In genomic region chr7:36736303-36737050, GRCm38 (mm10) we compare ENCODE assay signal across 15 mouse cellular contexts. TPM values are rescaled to one million over a fixed set of nuclear protein-coding genes. Genes with fewer than 3 reads are reported as not detected.
DNase-seq lines count a peak whose midpoint lies in the region; ATAC-seq and TF ChIP-seq lines count a peak whose summit lies in the region.
"Had no signal": no experiment of that assay in that cellular context is flagged by ENCODE, and none has a peak within 500 bp of the region (broad histone marks: within the 10 kb centered on the region; RNA-seq: fewer than 3 reads in every experiment).

No protein-coding gene starts in this region.

- no peaks in the 10 kb centered on the region for H3K9me3 ChIP-seq in forebrain, postnatal 0 days (ENCODE audit: low read length)
- no peaks in the 10 kb centered on the region for H3K9me3 ChIP-seq in forebrain, embryonic 12.5 days
- H3K9me3 ChIP-seq in kidney, postnatal 0 days (replicated peaks; ENCODE audit: low read length): no peaks in the 10 kb centered on the region
- no peaks in the 10 kb centered on the region for H3K9me3 ChIP-seq in neural tube, embryonic 13.5 days
- no peaks in the 10 kb centered on the region for H3K9me3 ChIP-seq in neural tube, embryonic 15.5 days (replicated peaks)
- H3K9me3 ChIP-seq: embryonic facial prominence, embryonic 12.5 days; liver, embryonic 12.5 days; midbrain, embryonic 10.5 days had no signal

- no peak overlapping the region for H3K4me2 ChIP-seq in forebrain, postnatal 0 days (ENCODE audit: low read depth)
- no peak overlapping the region for H3K4me2 ChIP-seq in forebrain, embryonic 12.5 days
- no peak overlapping the region for H3K4me2 ChIP-seq in kidney, postnatal 0 days (ENCODE audit: low read length)
- H3K4me2 ChIP-seq in neural tube, embryonic 13.5 days: no peak overlapping the region
- no peak overlapping the region for H3K4me2 ChIP-seq in neural tube, embryonic 15.5 days
- H3K4me2 ChIP-seq: embryonic facial prominence, embryonic 12.5 days; liver, embryonic 12.5 days had no signal

- no peak overlapping the region for H3K9ac ChIP-seq in forebrain, postnatal 0 days
- H3K9ac ChIP-seq in forebrain, embryonic 12.5 days: no peak overlapping the region
- no peak overlapping the region for H3K9ac ChIP-seq in kidney, postnatal 0 days (ENCODE audit: low read depth, low read length)
- no peak overlapping the region for H3K9ac ChIP-seq in neural tube, embryonic 13.5 days
- H3K9ac ChIP-seq in neural tube, embryonic 15.5 days (replicated peaks): no peak overlapping the region
- H3K9ac ChIP-seq: embryonic facial prominence, embryonic 12.5 days; liver, embryonic 12.5 days had no signal

- no peaks in the 10 kb centered on the region for H3K27me3 ChIP-seq in forebrain, postnatal 0 days (ENCODE audit: insufficient read depth, low read length)
- no peaks in the 10 kb centered on the region for H3K27me3 ChIP-seq in forebrain, embryonic 12.5 days
- no peaks in the 10 kb centered on the region for H3K27me3 ChIP-seq in kidney, postnatal 0 days (ENCODE audit: insufficient read depth, low read length)
- no peaks in the 10 kb centered on the region for H3K27me3 ChIP-seq in neural tube, embryonic 13.5 days
- no peaks in the 10 kb centered on the region for H3K27me3 ChIP-seq in neural tube, embryonic 15.5 days (replicated peaks)
- H3K27me3 ChIP-seq: embryonic facial prominence, embryonic 12.5 days; liver, embryonic 12.5 days had no signal

- DNase-seq in forebrain, postnatal 0 days: no peak
- DNase-seq in kidney, postnatal 0 days (ENCODE audit: low spot score): no peak
- DNase-seq in kidney, adult 18-20 months: no peak
- DNase-seq in neural tube, embryonic 10.5 days (ENCODE audit: extremely low spot score, low spot score): no peak
- no peak for DNase-seq in embryo, embryonic 9.5 days (ENCODE audit: extremely low spot score)
- DNase-seq: B cell, adult 2 months; heart, postnatal 14 days; kidney, postnatal 14 days had no signal

- TF ChIP-seq CTCF in forebrain, postnatal 0 days (IDR thresholded peaks at IDR 0.05; ENCODE audit: low read depth): peak; percentile 42
- peak; percentile 26; the same call in 1 of the 2 replicates for TF ChIP-seq CTCF in kidney, postnatal 0 days (IDR thresholded peaks at IDR 0.05; ENCODE audit: low read depth)

- WGBS in forebrain, postnatal 0 days: 67% methylated on average over 14 of the region's 14 CpGs
- whole genome bisulfite sequencing in forebrain, embryonic 12.5 days: 80% methylated on average over 14 of the region's 14 CpGs
- 82% methylated on average over 14 of the region's 14 CpGs for WGBS in kidney, postnatal 0 days
- 56% methylated on average over 14 of the region's 14 CpGs for WGBS in neural tube, embryonic 13.5 days
- 46% methylated on average over 14 of the region's 14 CpGs for WGBS in neural tube, embryonic 15.5 days

- H3K27ac ChIP-seq in forebrain, postnatal 0 days (ENCODE audit: low read depth, low read length): no peak overlapping the region
- no peak overlapping the region for H3K27ac ChIP-seq in forebrain, embryonic 12.5 days
- no peak overlapping the region for H3K27ac ChIP-seq in kidney, postnatal 0 days
- H3K27ac ChIP-seq in neural tube, embryonic 13.5 days (replicated peaks): peak overlapping the region; percentile 71
- peak overlapping the region; percentile 64 for H3K27ac ChIP-seq in neural tube, embryonic 15.5 days (replicated peaks)
- H3K27ac ChIP-seq: embryonic facial prominence, embryonic 12.5 days; liver, embryonic 12.5 days; midbrain, embryonic 10.5 days had no signal

- no peak overlapping the region for H3K4me3 ChIP-seq in forebrain, postnatal 0 days (ENCODE audit: low read depth, low read length)
- no peak overlapping the region for H3K4me3 ChIP-seq in forebrain, embryonic 12.5 days (replicated peaks)
- H3K4me3 ChIP-seq in kidney, postnatal 0 days (replicated peaks; ENCODE audit: low read depth, low read length): no peak overlapping the region
- no peak overlapping the region for H3K4me3 ChIP-seq in neural tube, embryonic 13.5 days
- no peak overlapping the region for H3K4me3 ChIP-seq in neural tube, embryonic 15.5 days (replicated peaks)
- H3K4me3 ChIP-seq: embryonic facial prominence, embryonic 12.5 days; liver, embryonic 12.5 days; midbrain, embryonic 10.5 days had no signal

- ATAC-seq in forebrain, postnatal 0 days: no peak
- no peak for ATAC-seq in forebrain, embryonic 12.5 days (ENCODE audit: low FRiP score)
- no peak for ATAC-seq in kidney, postnatal 0 days (replicated peaks; ENCODE audit: low FRiP score, low read depth)
- ATAC-seq in neural tube, embryonic 13.5 days (ENCODE audit: low read depth): no peak
- no peak for ATAC-seq in neural tube, embryonic 15.5 days (ENCODE audit: low FRiP score)
- ATAC-seq: liver, embryonic 12.5 days; Patski had no signal

- no peaks in the 10 kb centered on the region for H3K4me1 ChIP-seq in forebrain, postnatal 0 days (ENCODE audit: insufficient read depth)
- peaks cover 5% of the 10 kb centered on the region; the same call in 1 of the 2 replicates for H3K4me1 ChIP-seq in forebrain, embryonic 12.5 days
- H3K4me1 ChIP-seq in kidney, postnatal 0 days (replicated peaks; ENCODE audit: insufficient read depth, low read length): no peaks in the 10 kb centered on the region
- H3K4me1 ChIP-seq in neural tube, embryonic 13.5 days (replicated peaks): peaks cover 93% of the 10 kb centered on the region
- peaks cover 77% of the 10 kb centered on the region for H3K4me1 ChIP-seq in neural tube, embryonic 15.5 days
- H3K4me1 ChIP-seq: embryonic facial prominence, embryonic 12.5 days; liver, embryonic 12.5 days had no signal

- H3K36me3 ChIP-seq in forebrain, postnatal 0 days (ENCODE audit: insufficient read depth): no peaks in the 10 kb centered on the region
- no peaks in the 10 kb centered on the region for H3K36me3 ChIP-seq in forebrain, embryonic 12.5 days (replicated peaks)
- H3K36me3 ChIP-seq in kidney, postnatal 0 days (ENCODE audit: insufficient read depth, low read length): no peaks in the 10 kb centered on the region
- H3K36me3 ChIP-seq in neural tube, embryonic 13.5 days: no peaks in the 10 kb centered on the region
- H3K36me3 ChIP-seq in neural tube, embryonic 15.5 days: no peaks in the 10 kb centered on the region
- H3K36me3 ChIP-seq: embryonic facial prominence, embryonic 12.5 days; liver, embryonic 12.5 days; midbrain, embryonic 10.5 days had no signal

RNA-seq across cellular contexts. Expression of gene Tshz3, which starts 38.6 kb away (rescaled TPM):
- 32.2 and 37.8 TPM in 2 replicates for total RNA-seq in forebrain, postnatal 0 days (2014; rRNA removed)
- 15.6 and 18.0 TPM in 2 replicates for polyA plus RNA-seq in forebrain, postnatal 0 days (2015; fragmentation: Nextera tagmentation; extraction: Ambion mirVana)
- 9.9 and 12.6 TPM in 2 replicates for polyA plus RNA-seq in forebrain, embryonic 12.5 days (2016; fragmentation: Nextera tagmentation; extraction: Ambion mirVana)
- polyA plus RNA-seq in kidney, postnatal 0 days (2015; fragmentation: Nextera tagmentation; extraction: Ambion mirVana): 4.5 and 5.3 TPM in 2 replicates
- polyA plus RNA-seq in neural tube, embryonic 13.5 days (2015; fragmentation: Nextera tagmentation; extraction: Ambion mirVana): 43.1 and 44.9 TPM in 2 replicates
- polyA plus RNA-seq in neural tube, embryonic 15.5 days (2015; fragmentation: Nextera tagmentation; extraction: Ambion mirVana): 56.8 and 62.7 TPM in 2 replicates

Comparison
In these comparisons a context has a peak if more than half of its experiments do, and no peak if none do; other contexts are left out.
1. H3K27ac ChIP-seq: peak in neural tube, embryonic 13.5 days (single experiment) and neural tube, embryonic 15.5 days (single experiment); none in forebrain, postnatal 0 days (single experiment), forebrain, embryonic 12.5 days (single experiment) and kidney, postnatal 0 days (single experiment).